Mouse (Mus musculus): Measurements from ENCODE around the gene Tmem40. TPM values are rescaled to one million over a fixed set of nuclear protein-coding genes. Genes with fewer than 3 reads are reported as not detected.

Tmem40 gene
- polyA plus RNA-seq, 1 experiment from 2014 or later = 2.1 TPM

GRCm38 (mm10) chr6:115792691-115793215 is 30.5 kb upstream of the Tmem40 start:
- 84% methylated on average over 21 of the region's 21 CpGs for WGBS
- no peak overlapping the region for H3K4me3 ChIP-seq (ENCODE audit: low read length)
- ATAC-seq (ENCODE audit: low FRiP score, low TSS enrichment) = 0 out of 2 replicates have a peak, but pooled peaks have one; percentile 14
- H3K4me2 ChIP-seq (replicated peaks; ENCODE audit: low read depth, low read length) = no peak overlapping the region
- H3K9me3 ChIP-seq (ENCODE audit: low read length) = no peaks in the 10 kb centered on the region
- no peaks in the 10 kb centered on the region for H3K27me3 ChIP-seq (ENCODE audit: insufficient read depth, low read length)
- H3K36me3 ChIP-seq (ENCODE audit: insufficient read depth, low read length) = peaks cover 86% of the 10 kb centered on the region
- no peaks in the 10 kb centered on the region for H3K4me1 ChIP-seq (ENCODE audit: insufficient read depth, low read length)
- no peak overlapping the region for H3K9ac ChIP-seq (replicated peaks; ENCODE audit: low read length)
- H3K27ac ChIP-seq (ENCODE audit: low read length) = no peak overlapping the region

GRCm38 (mm10) chr6:115791842-115792686 is 29.9 kb upstream of the Tmem40 start:
- no peaks in the 10 kb centered on the region for H3K27me3 ChIP-seq (ENCODE audit: insufficient read depth, low read length)
- H3K27ac ChIP-seq (ENCODE audit: low read length) = no peak overlapping the region
- WGBS = 66% methylated on average over 34 of the region's 34 CpGs
- H3K9ac ChIP-seq (replicated peaks; ENCODE audit: low read length) = no peak overlapping the region
- ATAC-seq (ENCODE audit: low FRiP score, low TSS enrichment) = peak; percentile 66; the same call in 1 of the 2 replicates
- peaks cover 84% of the 10 kb centered on the region for H3K36me3 ChIP-seq (ENCODE audit: insufficient read depth, low read length)
- no peaks in the 10 kb centered on the region for H3K4me1 ChIP-seq (ENCODE audit: insufficient read depth, low read length)
- H3K9me3 ChIP-seq (ENCODE audit: low read length) = no peaks in the 10 kb centered on the region
- H3K4me2 ChIP-seq (replicated peaks; ENCODE audit: low read depth, low read length) = no peak overlapping the region
- no peak overlapping the region for H3K4me3 ChIP-seq (ENCODE audit: low read length)

- Histone ChIP-seq H3K4me3 (ENCODE audit: low read length) (no peak overlapping the region), H3K27me3 (ENCODE audit: insufficient read depth, low read length) (no peaks in the 10 kb centered on the region), H3K9ac (replicated peaks; ENCODE audit: low read length) (no peak overlapping the region), H3K27ac (ENCODE audit: low read length) (no peak overlapping the region), H3K4me1 (ENCODE audit: insufficient read depth, low read length) (no peaks in the 10 kb centered on the region), H3K9me3 (ENCODE audit: low read length) (no peaks in the 10 kb centered on the region), H3K4me2 (replicated peaks; ENCODE audit: low read depth, low read length) (no peak overlapping the region), H3K36me3 (ENCODE audit: insufficient read depth, low read length) (peaks cover 82% of the 10 kb centered on the region)
- no peak for ATAC-seq (ENCODE audit: low FRiP score, low TSS enrichment)
- WGBS = 90% methylated on average over 10 of the region's 10 CpGs
These were observed 28.8 kb upstream of the Tmem40 start for GRCm38 (mm10) chr6:115791016-115791415.

- no peak overlapping the region for H3K27ac ChIP-seq (ENCODE audit: low read length)
- no peaks in the 10 kb centered on the region for H3K9me3 ChIP-seq (ENCODE audit: low read length)
- peaks cover 48% of the 10 kb centered on the region for H3K36me3 ChIP-seq (ENCODE audit: insufficient read depth, low read length)
- no peaks in the 10 kb centered on the region for H3K27me3 ChIP-seq (ENCODE audit: insufficient read depth, low read length)
- no peak for ATAC-seq (ENCODE audit: low FRiP score, low TSS enrichment)
- WGBS = 91% methylated on average over 3 of the region's 3 CpGs
- no peak overlapping the region for H3K4me3 ChIP-seq (ENCODE audit: low read length)
- H3K9ac ChIP-seq (replicated peaks; ENCODE audit: low read length) = no peak overlapping the region
- H3K4me1 ChIP-seq (ENCODE audit: insufficient read depth, low read length) = no peaks in the 10 kb centered on the region
- H3K4me2 ChIP-seq (replicated peaks; ENCODE audit: low read depth, low read length) = no peak overlapping the region
These were observed 20.6 kb upstream of the Tmem40 start for GRCm38 (mm10) chr6:115782781-115783180.

- H3K9ac ChIP-seq (replicated peaks; ENCODE audit: low read length) = no peak overlapping the region
These were observed 14.2 kb upstream of the Tmem40 start for GRCm38 (mm10) chr6:115776363-115776762.

GRCm38 (mm10) chr6:115775838-115776237 is 13.6 kb upstream of the Tmem40 start:
- whole genome bisulfite sequencing = 44% methylated on average over 3 of the region's 3 CpGs
- peaks cover 3% of the 10 kb centered on the region; the same call in 1 of the 2 replicates for H3K9me3 ChIP-seq (ENCODE audit: low read length)
- no peaks in the 10 kb centered on the region for H3K27me3 ChIP-seq (ENCODE audit: insufficient read depth, low read length)
- H3K9ac ChIP-seq (replicated peaks; ENCODE audit: low read length) = peak overlapping the region; percentile 86
- H3K36me3 ChIP-seq (ENCODE audit: insufficient read depth, low read length) = peaks cover 10% of the 10 kb centered on the region
- H3K4me2 ChIP-seq (replicated peaks; ENCODE audit: low read depth, low read length) = peak overlapping the region; percentile 66
- ATAC-seq (ENCODE audit: low FRiP score, low TSS enrichment) = no peak
- H3K27ac ChIP-seq (ENCODE audit: low read length) = 0 out of 2 replicates have a peak overlapping the region, but pooled peaks have one; percentile 7
- H3K4me3 ChIP-seq (ENCODE audit: low read length) = peak overlapping the region; percentile 88
- peaks cover 25% of the 10 kb centered on the region for H3K4me1 ChIP-seq (ENCODE audit: insufficient read depth, low read length)

More at GRCm38 (mm10) chr6:115776363-115776762, 14.2 kb upstream of the Tmem40 start:
- H3K4me2 ChIP-seq (replicated peaks; ENCODE audit: low read depth, low read length) = peak overlapping the region; percentile 66
- peaks cover 25% of the 10 kb centered on the region for H3K4me1 ChIP-seq (ENCODE audit: insufficient read depth, low read length)
- H3K27me3 ChIP-seq (ENCODE audit: insufficient read depth, low read length) = no peaks in the 10 kb centered on the region
- H3K36me3 ChIP-seq (ENCODE audit: insufficient read depth, low read length) = peaks cover 13% of the 10 kb centered on the region
- ATAC-seq (ENCODE audit: low FRiP score, low TSS enrichment) = no peak
- H3K4me3 ChIP-seq (ENCODE audit: low read length) = peak overlapping the region; percentile 88
- peaks cover 3% of the 10 kb centered on the region; the same call in 1 of the 2 replicates for H3K9me3 ChIP-seq (ENCODE audit: low read length)
- 39% methylated on average over 9 of the region's 9 CpGs for WGBS
- H3K27ac ChIP-seq (ENCODE audit: low read length) = 0 out of 2 replicates have a peak overlapping the region, but pooled peaks have one; percentile 7

GRCm38 (mm10) chr6:115774501-115774921 is 12.3 kb upstream of the Tmem40 start, which contains the start of gene Cand2:
Gene Cand2, plus strand, starts transcription at chr6:115774538.
- H3K4me3 ChIP-seq (ENCODE audit: low read length) = peak within 1 kb of the TSS; percentile 88
- WGBS = under 1% methylated on average over 24 of the region's 28 CpGs
- H3K36me3 ChIP-seq (ENCODE audit: insufficient read depth, low read length) = no peaks in the 10 kb centered on the region
- peaks cover 3% of the 10 kb centered on the region; the same call in 1 of the 2 replicates for H3K9me3 ChIP-seq (ENCODE audit: low read length)
- peak within 1 kb of the TSS; percentile 75 for H3K27ac ChIP-seq (ENCODE audit: low read length)
- H3K27me3 ChIP-seq (ENCODE audit: insufficient read depth, low read length) = no peaks in the 10 kb centered on the region
- H3K9ac ChIP-seq (replicated peaks; ENCODE audit: low read length) = peak within 1 kb of the TSS; percentile 86
- peaks cover 25% of the 10 kb centered on the region for H3K4me1 ChIP-seq (ENCODE audit: insufficient read depth, low read length)
- ATAC-seq (ENCODE audit: low FRiP score, low TSS enrichment) = peak; percentile 87
- peak within 1 kb of the TSS; percentile 66 for H3K4me2 ChIP-seq (replicated peaks; ENCODE audit: low read depth, low read length)

- Histone ChIP-seq H3K4me1 (ENCODE audit: insufficient read depth, low read length) (peaks cover 25% of the 10 kb centered on the region), H3K4me3 (ENCODE audit: low read length) (peak overlapping the region; percentile 88), H3K36me3 (ENCODE audit: insufficient read depth, low read length) (no peaks in the 10 kb centered on the region), H3K27me3 (ENCODE audit: insufficient read depth, low read length) (no peaks in the 10 kb centered on the region), H3K9me3 (ENCODE audit: low read length) (peaks cover 3% of the 10 kb centered on the region; the same call in 1 of the 2 replicates), H3K27ac (ENCODE audit: low read length) (no peak overlapping the region), H3K4me2 (replicated peaks; ENCODE audit: low read depth, low read length) (peak overlapping the region; percentile 66), H3K9ac (replicated peaks; ENCODE audit: low read length) (peak overlapping the region; percentile 40)
- 1% methylated on average over 13 of the region's 14 CpGs for WGBS
- peak; percentile 80; the same call in 1 of the 2 replicates for ATAC-seq (ENCODE audit: low FRiP score, low TSS enrichment)
These were observed 11.8 kb upstream of the Tmem40 start for GRCm38 (mm10) chr6:115773966-115774413.

- Histone ChIP-seq H3K4me2 (replicated peaks; ENCODE audit: low read depth, low read length) (no peak overlapping the region), H3K4me1 (ENCODE audit: insufficient read depth, low read length) (peaks cover 25% of the 10 kb centered on the region), H3K9ac (replicated peaks; ENCODE audit: low read length) (no peak overlapping the region), H3K27ac (ENCODE audit: low read length) (no peak overlapping the region), H3K9me3 (ENCODE audit: low read length) (peaks cover 3% of the 10 kb centered on the region; the same call in 1 of the 2 replicates), H3K4me3 (ENCODE audit: low read length) (no peak overlapping the region), H3K27me3 (ENCODE audit: insufficient read depth, low read length) (no peaks in the 10 kb centered on the region), H3K36me3 (ENCODE audit: insufficient read depth, low read length) (no peaks in the 10 kb centered on the region)
- no peak for ATAC-seq (ENCODE audit: low FRiP score, low TSS enrichment)
- 100% methylated on average over 1 of the region's 1 CpGs for WGBS
These were observed 10.4 kb upstream of the Tmem40 start for GRCm38 (mm10) chr6:115772604-115773003.
